Mouse (Mus musculus) lung, postnatal 0 days (tissue): Measurements from ENCODE around the gene Igsf8.

Experiments
- CTCF ChIP-seq: IDR thresholded peaks from 2 replicates; pipeline ENCODE4 v1.5.1; 2016; ENCODE audit warnings: antibody characterized with exemption, mild to moderate bottlenecking
- EP300 ChIP-seq: IDR thresholded peaks from 2 replicates; pipeline ENCODE4 v1.6.1; 2016; ENCODE audit warnings: antibody characterized with exemption, mild to moderate bottlenecking, control low read depth

DNA sequence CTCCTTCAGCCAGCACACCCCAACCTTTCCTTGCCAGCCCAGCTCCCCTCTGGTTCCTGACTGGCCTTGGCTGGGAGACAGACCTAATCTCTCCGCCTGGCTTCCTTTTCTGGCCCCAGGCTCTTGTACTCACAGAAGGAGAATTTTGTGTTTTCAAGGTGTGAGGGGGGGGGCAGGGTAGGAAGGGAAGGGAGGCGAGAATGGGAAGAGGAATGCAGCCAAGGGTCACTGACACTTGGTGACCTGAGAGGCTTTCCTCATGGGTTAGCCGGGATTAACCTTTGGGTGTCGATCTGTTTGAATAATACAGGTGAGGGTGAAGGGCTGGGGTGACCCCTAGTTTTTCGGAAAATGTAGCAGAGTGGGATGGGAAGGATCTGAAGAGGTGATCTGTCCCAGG is 12.7 kb downstream of the Igsf8 start:
- TF ChIP-seq CTCF (no peak), EP300 (no peak)
